Mouse (Mus musculus) myocyte (in vitro differentiated cells): ENCODE data around the gene Rabl2. TPM values are rescaled to one million over a fixed set of nuclear protein-coding genes. Genes with fewer than 3 reads are reported as not detected.

Source experiments
- H3K27me3 ChIP-seq: one replicate; pipeline ENCODE4 v1.6.1; 2011; ENCODE audit not compliant: control insufficient read depth, insufficient read depth, insufficient read length
- H3K36me3 ChIP-seq: one replicate; pipeline ENCODE4 v1.6.1; 2011; ENCODE audit not compliant: control insufficient read depth, insufficient read depth
- H3K4me2 ChIP-seq: one replicate; pipeline ENCODE4 v1.6.1; 2011; ENCODE audit warnings: low read depth, control low read depth
- H3K4me3 ChIP-seq: one replicate; pipeline ENCODE4 v1.5.1; 2011; ENCODE audit warnings: mild to moderate bottlenecking, control low read depth, moderate library complexity
- H3K79me2 ChIP-seq: one replicate; pipeline ENCODE4 v1.6.1; 2011; ENCODE audit not compliant: control insufficient read depth, insufficient read depth
- H3ac ChIP-seq: one replicate; pipeline ENCODE4 v1.6.1; 2011; ENCODE audit not compliant: control insufficient read depth, insufficient read length
- CEBPB ChIP-seq: IDR thresholded peaks from 2 replicates; pipeline ENCODE4 v1.6.1; 2011; ENCODE audit warnings: mild to moderate bottlenecking, moderate library complexity; ENCODE audit not compliant: poor library complexity, insufficient read depth, severe bottlenecking
- E2F4 ChIP-seq: IDR thresholded peaks from one replicate; pipeline ENCODE4 v1.6.1; 2011; ENCODE audit warnings: mild to moderate bottlenecking, control low read depth, moderate library complexity; ENCODE audit not compliant: insufficient read depth
- MAX ChIP-seq: IDR thresholded peaks from one replicate; pipeline ENCODE4 v1.6.1; 2011; ENCODE audit warnings: low read depth, mild to moderate bottlenecking, control low read depth
- MYOD1 ChIP-seq, 3 experiments: IDR thresholded peaks; one replicate each; pipeline ENCODE4 v1.6.1; 2011; ENCODE audit warnings: control low read depth in 2 of 3, low read depth in 2 of 3, mild to moderate bottlenecking in 2 of 3, moderate library complexity in 1 of 3; ENCODE audit not compliant: insufficient read length in 2 of 3, control insufficient read depth in 1 of 3
- MYOG ChIP-seq, 3 experiments: IDR thresholded peaks; one replicate each; pipeline ENCODE4 v1.6.1; 2011; ENCODE audit warnings: control low read depth in 2 of 3, low read depth in 2 of 3, mild to moderate bottlenecking in 2 of 3; ENCODE audit not compliant: insufficient read length in 2 of 3, control insufficient read depth in 1 of 3, insufficient read depth in 1 of 3
- POLR2A ChIP-seq: IDR thresholded peaks from one replicate; pipeline ENCODE4 v1.6.1; 2011; ENCODE audit warnings: low read depth, mild to moderate bottlenecking, control low read depth, moderate library complexity; ENCODE audit not compliant: insufficient read length
- POLR2AphosphoS2 ChIP-seq: IDR thresholded peaks from one replicate; pipeline ENCODE4 v1.6.1; 2011; ENCODE audit warnings: low read depth, control low read depth; ENCODE audit not compliant: insufficient read length
- REST ChIP-seq: IDR thresholded peaks from one replicate; pipeline ENCODE4 v1.6.1; 2011; ENCODE audit warnings: mild to moderate bottlenecking, control low read depth, moderate library complexity; ENCODE audit not compliant: insufficient read depth, insufficient read length
- SRF ChIP-seq: IDR thresholded peaks from one replicate; pipeline ENCODE4 v1.6.1; 2011; ENCODE audit warnings: low read depth; ENCODE audit not compliant: control insufficient read depth, insufficient read length
- TCF12 ChIP-seq: IDR thresholded peaks from one replicate; pipeline ENCODE4 v1.6.1; 2011; ENCODE audit warnings: mild to moderate bottlenecking, control low read depth; ENCODE audit not compliant: poor library complexity, insufficient read depth, severe bottlenecking
- TCF3 ChIP-seq: IDR thresholded peaks from one replicate; pipeline ENCODE4 v1.6.1; 2011; ENCODE audit warnings: low read depth, control low read depth; ENCODE audit not compliant: insufficient read length
- USF1 ChIP-seq: IDR thresholded peaks from one replicate; pipeline ENCODE4 v1.6.1; 2011; ENCODE audit warnings: low read depth, mild to moderate bottlenecking, control low read depth, moderate library complexity
- polyA plus RNA-seq: library from polyadenylated mRNA; unstranded; fragments of >200 nt; fragmentation: generic; extraction: Trizol; gene quantifications from one replicate; pipeline ENCODE4 v1.2.1, GENCODE M21; 2012; ENCODE audit warnings: missing spikeins

Rabl2 gene
- polyA plus RNA-seq, 1 experiment, result 13.9 TPM

DNA sequence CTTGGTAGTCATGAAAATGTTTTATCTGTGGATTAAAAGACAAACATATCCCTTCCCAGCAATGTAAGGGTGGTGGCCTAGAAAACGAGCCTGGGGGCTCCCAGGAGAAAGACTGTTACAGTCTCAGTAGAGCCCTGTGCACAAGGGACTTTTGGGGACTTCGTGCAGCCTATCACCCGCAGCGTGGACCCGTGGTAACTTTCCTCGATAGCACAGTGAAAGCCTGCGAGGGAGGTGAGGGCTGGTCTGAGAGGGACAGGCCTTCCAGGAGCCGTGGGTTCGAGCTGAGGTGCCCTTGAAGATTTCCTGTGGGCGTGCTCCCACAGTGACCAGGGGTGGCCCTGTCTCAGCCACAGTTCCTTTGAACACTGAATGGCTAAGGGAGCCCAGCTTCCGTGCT is 6.1 kb downstream of the Rabl2 start:
- Histone ChIP-seq H3K27me3 (no peaks in the 10 kb centered on the region), H3K4me2 (no peak overlapping the region), H3K79me2 (no peaks in the 10 kb centered on the region), H3K4me3 (no peak overlapping the region), H3ac (no peak overlapping the region), H3K36me3 (peaks cover 6% of the 10 kb centered on the region)
- no peak for TF ChIP-seq SRF
- TF ChIP-seq E2F4, result no peak
- TF ChIP-seq MYOG (IDR thresholded peaks at IDR 0.05; ENCODE audit: control insufficient read depth in 1 of 3, insufficient read depth in 1 of 3, insufficient read length in 2 of 3, low read depth in 2 of 3), result no peak
- no peak for TF ChIP-seq TCF12
- no peak for TF ChIP-seq POLR2A
- no peak for TF ChIP-seq REST

- TF ChIP-seq MYOG (IDR thresholded peaks at IDR 0.05; ENCODE audit: control insufficient read depth in 1 of 3, insufficient read depth in 1 of 3, insufficient read length in 2 of 3, low read depth in 2 of 3) (no peak), POLR2A (no peak)
- Histone ChIP-seq H3K36me3 (peaks cover 6% of the 10 kb centered on the region), H3K79me2 (no peaks in the 10 kb centered on the region), H3ac (no peak overlapping the region), H3K27me3 (no peaks in the 10 kb centered on the region), H3K4me2 (no peak overlapping the region), H3K4me3 (no peak overlapping the region)
Measured at GRCm38 (mm10) chr15:89585101-89585500, 6.6 kb downstream of the Rabl2 start.

DNA sequence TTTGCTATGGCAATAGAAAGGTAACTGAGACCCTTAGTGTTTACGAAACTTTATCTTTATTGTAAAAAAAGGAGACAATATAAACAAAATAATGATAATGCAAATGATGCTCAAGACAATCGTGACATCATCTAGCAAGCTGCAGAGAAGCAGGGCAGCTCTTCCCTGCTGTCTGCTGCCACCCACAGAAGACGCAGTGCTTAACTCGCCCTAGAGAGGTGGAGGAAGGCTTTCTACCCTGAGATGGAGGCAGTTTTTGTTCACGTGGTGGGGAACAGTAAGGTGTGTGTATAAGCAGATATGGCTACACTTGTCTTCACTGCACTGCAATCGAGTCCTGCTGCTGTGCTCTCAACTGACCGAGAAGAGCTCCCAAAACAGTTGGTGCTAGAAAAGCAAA is 9.2 kb downstream of the Rabl2 start:
- no peaks in the 10 kb centered on the region for H3K79me2 ChIP-seq
- no peak overlapping the region for H3K4me2 ChIP-seq
- no peaks in the 10 kb centered on the region for H3K27me3 ChIP-seq
- TF ChIP-seq MYOD1 (IDR thresholded peaks at IDR 0.05; ENCODE audit: control insufficient read depth in 1 of 3, insufficient read length in 2 of 3, low read depth in 2 of 3), result no peak
- TF ChIP-seq CEBPB, result no peak
- TF ChIP-seq POLR2A, result no peak
- TF ChIP-seq TCF3, result no peak
- TF ChIP-seq REST, result no peak
- TF ChIP-seq SRF, result no peak
- TF ChIP-seq USF1, result no peak
- TF ChIP-seq POLR2AphosphoS2, result no peak
- peaks cover under 1% of the 10 kb centered on the region for H3K36me3 ChIP-seq
- no peak overlapping the region for H3K4me3 ChIP-seq
- no peak overlapping the region for H3ac ChIP-seq

- no peak overlapping the region for H3K4me3 ChIP-seq
- H3K4me2 ChIP-seq, result no peak overlapping the region
- H3K79me2 ChIP-seq, result no peaks in the 10 kb centered on the region
- peaks cover 52% of the 10 kb centered on the region for H3K27me3 ChIP-seq
- no peak overlapping the region for H3ac ChIP-seq
- no peaks in the 10 kb centered on the region for H3K36me3 ChIP-seq
- no peak for TF ChIP-seq POLR2AphosphoS2
- TF ChIP-seq USF1, result no peak
- no peak for TF ChIP-seq POLR2A
- TF ChIP-seq MYOG (IDR thresholded peaks at IDR 0.05; ENCODE audit: control insufficient read depth in 1 of 3, insufficient read depth in 1 of 3, insufficient read length in 2 of 3, low read depth in 2 of 3), result no peak
- no peak for TF ChIP-seq E2F4
- TF ChIP-seq TCF3, result no peak
- TF ChIP-seq MYOD1 (IDR thresholded peaks at IDR 0.05; ENCODE audit: control insufficient read depth in 1 of 3, insufficient read length in 2 of 3, low read depth in 2 of 3), result no peak
- TF ChIP-seq MAX, result no peak
- TF ChIP-seq CEBPB, result no peak
- no peak for TF ChIP-seq TCF12
- TF ChIP-seq REST, result no peak
- TF ChIP-seq SRF, result no peak
Measured at GRCm38 (mm10) chr15:89572147-89572546, 19.6 kb downstream of the Rabl2 start.

- Histone ChIP-seq H3K79me2 (no peaks in the 10 kb centered on the region), H3ac (no peak within 1 kb of the TSS), H3K27me3 (peaks cover 56% of the 10 kb centered on the region), H3K4me3 (no peak within 1 kb of the TSS), H3K36me3 (no peaks in the 10 kb centered on the region), H3K4me2 (no peak within 1 kb of the TSS)
- TF ChIP-seq REST (no peak), SRF (no peak), E2F4 (no peak), TCF12 (no peak), USF1 (no peak), TCF3 (no peak), CEBPB (no peak), MYOG (IDR thresholded peaks at IDR 0.05; ENCODE audit: control insufficient read depth in 1 of 3, insufficient read depth in 1 of 3, insufficient read length in 2 of 3, low read depth in 2 of 3) (no peak)
Measured at GRCm38 (mm10) chr15:89568114-89568513, 23.6 kb downstream of the Rabl2 start, which contains the start of gene Acr. TSS of gene Acr (plus strand) at chr15:89568326.
